Mouse (Mus musculus) gastrocnemius, postnatal 36 days (tissue): ENCODE results near the gene Fscn1. TPM values are rescaled to one million over a fixed set of nuclear protein-coding genes. Genes with fewer than 3 reads are reported as not detected.
A peak's percentile ranks its signal among the peaks of the same experiment; 100 is the strongest.

Experiments used
- DNase-seq, 2 experiments: peaks; one replicate each; pipeline ENCODE4 v3.0.0; 2022
- intact Hi-C: fragments of 180-260 bp; cut with DNase I; formaldehyde crosslinking; loops from one replicate; pipeline ENCODE4 v1.15.1; 2025
- long read RNA-seq, 2 experiments: library from polyadenylated mRNA; stranded (forward); transcript quantifications; one replicate each; pipeline ENCODE4 v2.0.0; 2021
- total RNA-seq, 2 experiments: library from RNA; stranded (reverse); gene quantifications; 2 replicates each; pipeline ENCODE4 v1.2.3; 2021

Gene Fscn1
- 10 to 100 TPM in 1 of 2 experiments, 1 to 10 TPM in 1; 9.8 to 12.0 TPM for total RNA-seq
- long read RNA-seq, experiment 1, partial matches to known transcripts: 0 of 7 reads
- long read RNA-seq, experiment 1, other reads (novel, unspliced or antisense): 3 of 7 reads
- long read RNA-seq, experiment 2, transcript Fscn1-201 (5 exons, 2,675 nt): major isoform, 14 of 20 reads
- long read RNA-seq, experiment 2, partial matches to known transcripts: 0 of 20 reads
- long read RNA-seq, experiment 2, other reads (novel, unspliced or antisense): 6 of 20 reads

GRCm38 (mm10) chr5:142959576-142960556, at the start of gene Fscn1:
Gene Fscn1, plus strand, starts transcription at chr5:142960343.
- intact Hi-C loops: no loop called here

GRCm38 (mm10) chr5:142911629-142912028, 48.5 kb upstream of the Fscn1 start:
- intact Hi-C loops: no loop called here
- DNase-seq: no peak

More at GRCm38 (mm10) chr5:142959576-142960556, at the start of gene Fscn1:
- DNase-seq: peak; percentile 82 to 84

GRCm38 (mm10) chr5:142912320-142912719, 47.8 kb upstream of the Fscn1 start:
- intact Hi-C loops: no loop called here
- no peak for DNase-seq

GRCm38 (mm10) chr5:142912739-142913138, 47.4 kb upstream of the Fscn1 start:
- DNase-seq: no peak
- intact Hi-C loops: no loop called here

GRCm38 (mm10) chr5:142915231-142915630, 44.9 kb upstream of the Fscn1 start:
- intact Hi-C loops: no loop called here

GRCm38 (mm10) chr5:142916593-142916992, 43.5 kb upstream of the Fscn1 start:
- peak; percentile 58 to 74 for DNase-seq
- intact Hi-C loops: no loop called here

More at GRCm38 (mm10) chr5:142915231-142915630, 44.9 kb upstream of the Fscn1 start:
- no peak for DNase-seq

GRCm38 (mm10) chr5:142917402-142917801, 42.7 kb upstream of the Fscn1 start:
- intact Hi-C loops: no loop called here
- no peak for DNase-seq

GRCm38 (mm10) chr5:142920311-142921073, 39.7 kb upstream of the Fscn1 start:
- intact Hi-C loops: no loop called here
- peak; percentile 70 to 73 for DNase-seq

GRCm38 (mm10) chr5:142921074-142921459, 39.1 kb upstream of the Fscn1 start:
- intact Hi-C loops: no loop called here

GRCm38 (mm10) chr5:142922251-142922650, 37.9 kb upstream of the Fscn1 start:
- DNase-seq: no peak
- intact Hi-C loops: no loop called here

More at GRCm38 (mm10) chr5:142921074-142921459, 39.1 kb upstream of the Fscn1 start:
- no peak for DNase-seq

GRCm38 (mm10) chr5:142923781-142924180, 36.4 kb upstream of the Fscn1 start:
- DNase-seq: no peak
- intact Hi-C loops: no loop called here

- intact Hi-C loops: no loop called here
- no peak for DNase-seq
Observed at GRCm38 (mm10) chr5:142924336-142924959, 35.7 kb upstream of the Fscn1 start.

GRCm38 (mm10) chr5:142926204-142926939, 33.8 kb upstream of the Fscn1 start:
- peak in 1 of 2 experiments; percentile 64 for DNase-seq
- intact Hi-C loops: no loop called here

GRCm38 (mm10) chr5:142926940-142927228, 33.3 kb upstream of the Fscn1 start:
- no peak for DNase-seq
- intact Hi-C loops: no loop called here

GRCm38 (mm10) chr5:142927341-142927930, 32.7 kb upstream of the Fscn1 start:
- intact Hi-C loops: no loop called here
- no peak for DNase-seq

- intact Hi-C loops: no loop called here
- DNase-seq: peak; percentile 77 to 83
Observed at GRCm38 (mm10) chr5:142928749-142929399, 31.3 kb upstream of the Fscn1 start.

GRCm38 (mm10) chr5:142929400-142929752, 30.8 kb upstream of the Fscn1 start:
- DNase-seq: no peak
- intact Hi-C loops: no loop called here

GRCm38 (mm10) chr5:142931241-142931745, 28.9 kb upstream of the Fscn1 start:
- intact Hi-C loops: loop anchor here (5.0 kb wide), 1 partner anchor 164 kb away; no protein-coding TSS in a partner anchor
- DNase-seq: no peak
